Mouse (Mus musculus) kidney, postnatal 25 days (tissue): ENCODE measurements at regions not wholly inside any gene's neighbourhood (a gene's known extent, or its start where the extent isn't known, plus 50 kb on each side); places are given as distances from the start of the nearest gene placed in this dataset.
A peak's percentile ranks its signal among the peaks of the same experiment; 100 is the strongest.

Experiments used
- DNase-seq, 2 experiments: peaks; one replicate each; pipeline ENCODE4 v3.0.0; 2021; ENCODE audit warnings: mixed read lengths in 2 of 2

- DNase-seq, result no peak
Observed at GRCm38 (mm10) chr5:64463570-64463969, 307.5 kb downstream of the Tbc1d1 start.

GRCm38 (mm10) chr5:64466320-64466719, 310.2 kb downstream of the Tbc1d1 start:
- no peak for DNase-seq

- no peak for DNase-seq
Observed at GRCm38 (mm10) chr5:64467856-64468255, 311.8 kb downstream of the Tbc1d1 start.

GRCm38 (mm10) chr5:64468307-64468706, 312.2 kb downstream of the Tbc1d1 start:
- no peak for DNase-seq

GRCm38 (mm10) chr5:64472008-64472407, 315.9 kb downstream of the Tbc1d1 start:
- no peak for DNase-seq

- peak; percentile 9 to 38 for DNase-seq
Observed at GRCm38 (mm10) chr5:64472415-64472814, 316.3 kb downstream of the Tbc1d1 start.

GRCm38 (mm10) chr5:64474868-64475267, 318.8 kb downstream of the Tbc1d1 start:
- DNase-seq, result no peak

- no peak for DNase-seq
Observed at GRCm38 (mm10) chr5:64475736-64476519, 319.8 kb downstream of the Tbc1d1 start.

- no peak for DNase-seq
Observed at GRCm38 (mm10) chr5:64476641-64477369, 320.7 kb downstream of the Tbc1d1 start.

- DNase-seq, result no peak
Observed at GRCm38 (mm10) chr5:64478143-64478542, 322.0 kb downstream of the Tbc1d1 start.

- peak in 1 of 2 experiments; percentile 11 for DNase-seq
Observed at GRCm38 (mm10) chr5:64478599-64479214, 322.6 kb downstream of the Tbc1d1 start.

- peak; percentile 29 to 60 for DNase-seq
Observed at GRCm38 (mm10) chr5:64479315-64479714, 323.2 kb downstream of the Tbc1d1 start.

- no peak for DNase-seq
Observed at GRCm38 (mm10) chr5:64485043-64485442, 318.1 kb upstream of the Klf3 start.

GRCm38 (mm10) chr5:64485856-64486255, 317.3 kb upstream of the Klf3 start:
- DNase-seq, result no peak

- DNase-seq, result no peak
Observed at GRCm38 (mm10) chr5:64486761-64487160, 316.4 kb upstream of the Klf3 start.

GRCm38 (mm10) chr5:64487698-64488398, 315.3 kb upstream of the Klf3 start:
- DNase-seq, result no peak

- no peak for DNase-seq
Observed at GRCm38 (mm10) chr5:64489656-64490444, 313.3 kb upstream of the Klf3 start.

- DNase-seq, result no peak
Observed at GRCm38 (mm10) chr5:64490445-64490950, 312.7 kb upstream of the Klf3 start.

GRCm38 (mm10) chr5:64494429-64494828, 308.8 kb upstream of the Klf3 start:
- no peak for DNase-seq

- no peak for DNase-seq
Observed at GRCm38 (mm10) chr5:64496853-64497252, 306.3 kb upstream of the Klf3 start.

GRCm38 (mm10) chr5:64498431-64498830, 304.8 kb upstream of the Klf3 start:
- DNase-seq, result no peak

GRCm38 (mm10) chr5:64499131-64499530, 304.1 kb upstream of the Klf3 start:
- DNase-seq, result no peak
